Mouse (Mus musculus) heart, postnatal 0 days (tissue): ENCODE measurements around the gene R3hdm1. TPM values are rescaled to one million over a fixed set of nuclear protein-coding genes. Genes with fewer than 3 reads are reported as not detected.

Experiments
- ATAC-seq: fragments of 200-750 bp; cut with Nextera tagmentation; 2 replicates; pipeline ENCODE4 v1.8.0; 2017; ENCODE audit warnings: low read depth, moderate number of reproducible peaks, moderate library complexity; ENCODE audit not compliant: insufficient read depth
- DNase-seq: peaks from one replicate; pipeline ENCODE4 v3.0.0-alpha.2; 2016; ENCODE audit warnings: low spot score
- H3K27ac ChIP-seq: fragments of 300-500 bp; sonication (generic); 2 replicates; pipeline ENCODE4 v1.5.1; 2014; ENCODE audit warnings: low read depth, mild to moderate bottlenecking
- H3K27me3 ChIP-seq: fragments of 300-500 bp; sonication (generic); 2 replicates; pipeline ENCODE4 v1.6.1; 2014; ENCODE audit warnings: low read length, mixed read lengths; ENCODE audit not compliant: control insufficient read depth, insufficient read depth
- H3K36me3 ChIP-seq: fragments of 300-500 bp; sonication (generic); replicated peaks from 2 replicates; pipeline ENCODE4 v1.6.1; 2014; ENCODE audit warnings: low read length, mixed read lengths; ENCODE audit not compliant: control insufficient read depth, insufficient read depth
- H3K4me1 ChIP-seq: fragments of 300-500 bp; sonication (generic); 2 replicates; pipeline ENCODE4 v1.6.1; 2014; ENCODE audit warnings: antibody characterized with exemption; ENCODE audit not compliant: control insufficient read depth, insufficient read depth
- H3K4me2 ChIP-seq: fragments of 300-500 bp; sonication (generic); 2 replicates; pipeline ENCODE4 v1.6.1; 2014; ENCODE audit warnings: low read depth, mild to moderate bottlenecking, low read length, moderate library complexity
- H3K4me3 ChIP-seq: fragments of 300-500 bp; sonication (generic); 2 replicates; pipeline ENCODE4 v1.5.1; 2014; ENCODE audit warnings: low read depth, low read length
- H3K9ac ChIP-seq: fragments of 300-500 bp; sonication (generic); replicated peaks from 2 replicates; pipeline ENCODE4 v1.6.1; 2014; ENCODE audit warnings: low read depth, low read length, mixed read lengths
- H3K9me3 ChIP-seq: fragments of 300-500 bp; sonication (generic); replicated peaks from 2 replicates; pipeline ENCODE4 v1.6.1; 2016; ENCODE audit warnings: low read length; ENCODE audit not compliant: control insufficient read depth
- CTCF ChIP-seq: IDR thresholded peaks from 2 replicates; pipeline ENCODE4 v1.5.1; 2016; ENCODE audit warnings: antibody characterized with exemption, control low read depth, low read depth
- EP300 ChIP-seq: IDR thresholded peaks from 2 replicates; pipeline ENCODE4 v1.6.1; 2016; ENCODE audit warnings: antibody characterized with exemption, low read depth
- WGBS: fragments of 180-500 bp; shearing (Covaris S2); extraction: QIAGEN DNeasy Blood & Tissue Kit; methylation state at CpG from one replicate; pipeline ENCODE4 v1.1.7; 2014; 5-methylcytosine and 5-hydroxymethylcytosine counted together
- polyA plus RNA-seq: library from polyadenylated mRNA; unstranded; fragments of >200 nt; fragmentation: Nextera tagmentation; extraction: Ambion mirVana; gene quantifications from 2 replicates; pipeline ENCODE4 v1.2.1, GENCODE M21; 2015
- total RNA-seq: library from RNA; depleted of rRNA; stranded (reverse); fragments of >200 nt; gene quantifications from 2 replicates; pipeline ENCODE4 v1.2.3, GENCODE M21; 2014; ENCODE audit warnings: low replicate concordance

Gene R3hdm1
- total and polyA plus RNA-seq, 2 experiments from 2014 or later: 34.9 to 44.4 TPM

DNA sequence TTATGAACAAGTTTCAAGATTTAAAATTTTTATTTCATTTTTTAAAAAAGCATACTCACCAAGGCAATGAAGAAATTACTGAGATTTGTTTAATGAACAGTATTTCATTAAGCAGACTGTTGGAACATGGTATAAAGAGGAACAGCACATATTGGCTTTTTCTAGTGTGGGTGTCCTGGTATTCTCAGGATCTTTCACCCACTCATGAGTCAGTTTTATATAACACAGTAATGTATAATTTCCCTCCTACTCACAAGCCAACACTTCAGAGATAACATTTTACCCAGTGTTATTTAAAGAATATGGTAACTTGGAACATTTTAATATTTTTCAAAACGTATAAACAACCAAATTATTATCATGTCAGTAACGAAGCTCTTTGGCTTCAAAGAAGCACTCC lies 25.3 kb upstream of the R3hdm1 start:
- ATAC-seq (no peak), DNase-seq (no peak)
- Histone ChIP-seq H3K9ac (no peak overlapping the region), H3K27me3 (no peaks in the 10 kb centered on the region), H3K27ac (no peak overlapping the region), H3K4me1 (peaks cover 12% of the 10 kb centered on the region; the same call in 1 of the 2 replicates), H3K4me2 (no peak overlapping the region), H3K36me3 (no peaks in the 10 kb centered on the region), H3K4me3 (no peak overlapping the region), H3K9me3 (no peaks in the 10 kb centered on the region)
- 85% methylated on average over 2 of the region's 2 CpGs for WGBS
- no peak for TF ChIP-seq EP300
- no peak for TF ChIP-seq CTCF

DNA sequence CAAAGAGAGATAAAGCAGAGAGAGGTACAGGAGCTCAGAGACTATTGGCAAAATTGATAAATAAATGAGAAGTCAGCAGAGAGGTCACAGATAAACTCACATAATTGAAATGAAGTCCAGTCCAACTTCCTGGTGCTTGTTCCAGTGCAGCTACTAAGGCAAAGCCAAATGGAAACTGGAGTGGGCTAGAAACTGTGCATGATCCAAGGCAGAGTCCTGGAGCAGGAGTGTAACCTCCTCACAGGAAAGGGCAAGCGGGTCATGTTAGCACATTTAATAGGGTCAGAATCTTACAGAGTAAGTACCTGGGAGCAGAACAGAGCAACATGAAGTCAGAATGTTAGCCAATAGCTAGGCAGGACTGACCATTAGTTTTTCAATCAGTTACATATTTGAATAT lies 24.5 kb upstream of the R3hdm1 start:
- ATAC-seq (no peak), DNase-seq (no peak)
- no peak for TF ChIP-seq CTCF
- TF ChIP-seq EP300: no peak
- Histone ChIP-seq H3K9ac (no peak overlapping the region), H3K27ac (no peak overlapping the region), H3K9me3 (no peaks in the 10 kb centered on the region), H3K27me3 (no peaks in the 10 kb centered on the region), H3K36me3 (no peaks in the 10 kb centered on the region), H3K4me2 (no peak overlapping the region), H3K4me1 (peaks cover 17% of the 10 kb centered on the region; the same call in 1 of the 2 replicates), H3K4me3 (no peak overlapping the region)
- 93% methylated on average over 1 of the region's 1 CpGs for WGBS

DNA sequence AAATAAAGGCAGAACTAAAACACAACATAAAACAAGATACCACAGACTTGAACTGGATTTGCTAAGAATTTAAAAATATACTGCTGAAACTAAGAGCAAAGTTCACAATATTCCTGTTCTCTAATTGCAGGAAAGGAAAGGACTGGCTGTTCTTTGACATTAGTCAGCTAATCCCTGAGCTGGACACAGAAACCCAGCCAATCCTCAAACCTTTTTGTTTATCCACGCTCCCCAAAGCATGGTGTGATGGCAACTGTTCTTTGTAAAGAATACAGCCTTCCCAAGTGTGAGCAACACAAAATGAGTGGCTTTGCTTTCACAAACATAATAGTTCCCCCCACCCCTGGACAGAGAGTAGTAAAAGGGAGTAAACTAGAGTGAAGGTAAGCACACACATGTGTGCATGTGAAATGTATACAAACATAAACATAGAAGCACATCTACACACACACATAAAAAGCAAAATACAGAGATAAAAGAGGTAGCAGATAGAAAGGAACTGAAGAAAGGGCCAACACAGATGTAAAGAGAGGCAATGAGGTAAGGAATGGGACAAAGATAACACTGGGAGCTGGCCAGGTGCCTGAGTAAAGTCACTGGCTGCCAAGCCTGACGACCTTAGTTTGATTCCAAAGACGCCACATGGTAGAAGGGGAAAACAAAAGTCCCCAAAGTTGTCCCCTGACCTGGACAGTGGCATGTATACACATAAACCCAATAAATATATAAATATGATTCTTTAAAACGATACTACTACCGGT lies 22.0 kb upstream of the R3hdm1 start:
- peak; percentile 71 for ATAC-seq
- TF ChIP-seq CTCF (no peak), EP300 (no peak)
- H3K36me3 ChIP-seq: no peaks in the 10 kb centered on the region
- H3K27me3 ChIP-seq: no peaks in the 10 kb centered on the region
- no peak overlapping the region for H3K4me3 ChIP-seq
- peaks cover 17% of the 10 kb centered on the region; the same call in 1 of the 2 replicates for H3K4me1 ChIP-seq
- no peaks in the 10 kb centered on the region for H3K9me3 ChIP-seq
- H3K27ac ChIP-seq: peak overlapping the region; percentile 67
- no peak overlapping the region for H3K9ac ChIP-seq
- WGBS: 42% methylated on average over 5 of the region's 5 CpGs
- H3K4me2 ChIP-seq: no peak overlapping the region
- peak; percentile 50 for DNase-seq

DNA sequence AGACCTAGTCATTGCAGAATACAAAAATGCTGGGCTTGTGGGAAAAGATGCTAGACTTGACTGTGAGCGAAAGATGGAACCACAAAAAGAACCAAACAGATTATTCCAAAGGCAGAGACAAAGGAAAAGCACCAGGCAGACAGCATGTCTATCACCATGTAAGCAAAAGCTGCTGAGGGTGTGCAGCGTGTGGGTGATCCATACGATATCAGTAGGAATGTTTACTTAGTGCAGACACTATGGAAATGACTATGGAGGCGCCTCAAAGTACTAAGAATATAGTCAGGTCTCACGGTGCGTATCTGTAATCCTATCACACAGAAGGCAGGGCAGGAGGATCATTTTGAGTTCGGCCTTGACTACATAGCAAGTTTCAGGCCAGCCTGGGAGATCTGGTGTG lies 21.2 kb upstream of the R3hdm1 start:
- Histone ChIP-seq H3K9me3 (no peaks in the 10 kb centered on the region), H3K4me1 (peaks cover 17% of the 10 kb centered on the region; the same call in 1 of the 2 replicates), H3K36me3 (no peaks in the 10 kb centered on the region), H3K27me3 (no peaks in the 10 kb centered on the region), H3K4me2 (no peak overlapping the region), H3K27ac (peak overlapping the region; percentile 67), H3K9ac (no peak overlapping the region), H3K4me3 (no peak overlapping the region)
- TF ChIP-seq EP300 (no peak), CTCF (no peak)
- DNase-seq: no peak
- ATAC-seq: no peak
- WGBS: 76% methylated on average over 7 of the region's 7 CpGs

DNA sequence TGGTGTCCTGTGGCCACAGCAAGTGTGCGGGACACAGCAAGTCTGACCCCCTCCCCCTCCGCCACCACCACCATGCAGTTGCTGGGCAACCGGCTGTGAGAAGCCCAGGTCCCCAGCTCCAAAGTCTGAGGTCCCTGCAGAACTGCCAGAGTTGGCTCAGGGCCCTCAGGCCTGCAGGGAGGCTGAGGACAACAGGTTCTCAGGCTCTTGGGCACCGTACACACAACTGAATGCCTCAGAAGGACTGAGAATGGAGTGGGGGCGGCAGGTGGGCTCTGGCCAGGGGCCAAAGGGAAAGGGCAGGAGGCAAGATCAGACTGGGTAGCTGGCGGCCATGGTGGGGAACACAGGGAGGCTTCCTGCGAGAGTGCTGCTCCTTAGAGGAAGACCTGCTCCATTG lies 20.3 kb upstream of the R3hdm1 start:
- Histone ChIP-seq H3K9ac (no peak overlapping the region), H3K4me1 (peaks cover 17% of the 10 kb centered on the region; the same call in 1 of the 2 replicates), H3K27ac (peak overlapping the region; percentile 25; the same call in 1 of the 2 replicates), H3K4me3 (no peak overlapping the region), H3K36me3 (no peaks in the 10 kb centered on the region), H3K27me3 (no peaks in the 10 kb centered on the region), H3K4me2 (no peak overlapping the region), H3K9me3 (no peaks in the 10 kb centered on the region)
- TF ChIP-seq CTCF: no peak
- no peak for TF ChIP-seq EP300
- ATAC-seq: peak; percentile 40; the same call in 1 of the 2 replicates
- whole genome bisulfite sequencing: 62% methylated on average over 7 of the region's 7 CpGs
- no peak for DNase-seq

DNA sequence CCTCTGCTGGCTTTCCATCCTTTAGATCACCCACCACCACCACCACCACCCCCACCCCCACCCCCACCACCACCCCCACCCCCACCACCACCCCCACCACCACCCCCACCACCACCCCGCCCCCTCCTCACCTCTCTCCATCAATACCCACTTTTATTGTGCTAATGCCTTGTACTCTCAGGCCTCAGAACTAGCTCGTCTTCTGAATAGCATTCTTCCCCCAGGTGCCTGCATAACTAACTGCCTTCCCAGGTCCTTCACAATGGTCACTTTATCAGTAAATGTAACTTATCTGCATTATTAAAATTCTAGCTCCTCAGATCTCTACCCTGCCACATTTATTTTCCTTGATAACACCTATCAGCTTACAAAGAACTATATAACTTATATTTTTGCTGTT lies 8.4 kb upstream of the R3hdm1 start:
- no peak overlapping the region for H3K4me2 ChIP-seq
- DNase-seq (no peak), ATAC-seq (no peak)
- TF ChIP-seq EP300 (no peak), CTCF (no peak)
- H3K9ac ChIP-seq: no peak overlapping the region
- no peak overlapping the region for H3K4me3 ChIP-seq
- H3K4me1 ChIP-seq: no peaks in the 10 kb centered on the region
- H3K27ac ChIP-seq: no peak overlapping the region
- peaks cover 5% of the 10 kb centered on the region; the same call in 1 of the 2 replicates for H3K36me3 ChIP-seq
- 84% methylated on average over 2 of the region's 2 CpGs for WGBS
- H3K9me3 ChIP-seq: no peaks in the 10 kb centered on the region
- no peaks in the 10 kb centered on the region for H3K27me3 ChIP-seq
